Mouse (Mus musculus) heart, adult 2 months (tissue): ENCODE measurements around the gene Bpifa6.

Source experiments
- CTCF ChIP-seq: fragments of 200-600 bp; IDR thresholded peaks from 2 replicates; pipeline ENCODE4 v1.8.1; 2022; ENCODE audit warnings: antibody characterized with exemption, mild to moderate bottlenecking, moderate library complexity
- EP300 ChIP-seq: fragments of 200-500 bp; IDR thresholded peaks from 2 replicates; pipeline ENCODE4 v1.6.1; 2011; ENCODE audit warnings: low read depth, low read length, control low read depth; ENCODE audit not compliant: insufficient read depth
- POLR2A ChIP-seq: fragments of 200-500 bp; IDR thresholded peaks from 2 replicates; pipeline ENCODE4 v1.6.1; 2011; ENCODE audit warnings: mild to moderate bottlenecking, low read depth, low read length, control low read depth; ENCODE audit not compliant: insufficient read depth

DNA sequence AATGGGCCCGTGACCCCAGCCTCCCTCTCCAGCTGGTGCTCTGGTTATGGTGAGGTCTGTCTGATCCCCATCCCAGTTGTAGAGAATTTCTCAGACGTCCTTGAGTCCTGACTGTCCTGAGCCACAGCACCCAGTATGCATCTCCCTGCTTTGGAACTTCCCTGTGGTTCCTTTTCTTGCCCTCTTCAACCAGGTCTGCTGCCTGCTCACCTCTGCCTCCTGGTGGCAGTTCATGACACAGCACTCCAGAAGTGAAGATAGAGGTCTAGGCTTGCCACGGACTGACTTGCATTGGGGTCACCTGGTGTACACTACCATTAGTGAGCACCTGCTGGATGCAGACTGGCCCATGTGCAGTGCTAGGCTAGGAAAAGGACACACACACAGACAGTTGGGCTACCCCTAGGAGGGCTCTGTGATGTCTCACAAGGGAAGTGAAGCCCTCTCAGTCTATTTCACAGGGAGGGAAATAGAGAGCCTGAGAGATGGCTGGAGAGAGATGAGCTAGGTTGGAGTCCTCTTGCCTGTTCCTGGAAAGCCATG, 44.8 kb upstream of the Bpifa6 start:
- TF ChIP-seq POLR2A (no peak), CTCF (peak; percentile 83), EP300 (no peak)
